Mouse (Mus musculus): Measurements from ENCODE around the gene Nkapl.
"Not testable (repeated sequence)": the region's sequence is repeated elsewhere in the genome, so short reads cannot be mapped to it uniquely, and the experiment has no call there.

Nkapl gene

DNA sequence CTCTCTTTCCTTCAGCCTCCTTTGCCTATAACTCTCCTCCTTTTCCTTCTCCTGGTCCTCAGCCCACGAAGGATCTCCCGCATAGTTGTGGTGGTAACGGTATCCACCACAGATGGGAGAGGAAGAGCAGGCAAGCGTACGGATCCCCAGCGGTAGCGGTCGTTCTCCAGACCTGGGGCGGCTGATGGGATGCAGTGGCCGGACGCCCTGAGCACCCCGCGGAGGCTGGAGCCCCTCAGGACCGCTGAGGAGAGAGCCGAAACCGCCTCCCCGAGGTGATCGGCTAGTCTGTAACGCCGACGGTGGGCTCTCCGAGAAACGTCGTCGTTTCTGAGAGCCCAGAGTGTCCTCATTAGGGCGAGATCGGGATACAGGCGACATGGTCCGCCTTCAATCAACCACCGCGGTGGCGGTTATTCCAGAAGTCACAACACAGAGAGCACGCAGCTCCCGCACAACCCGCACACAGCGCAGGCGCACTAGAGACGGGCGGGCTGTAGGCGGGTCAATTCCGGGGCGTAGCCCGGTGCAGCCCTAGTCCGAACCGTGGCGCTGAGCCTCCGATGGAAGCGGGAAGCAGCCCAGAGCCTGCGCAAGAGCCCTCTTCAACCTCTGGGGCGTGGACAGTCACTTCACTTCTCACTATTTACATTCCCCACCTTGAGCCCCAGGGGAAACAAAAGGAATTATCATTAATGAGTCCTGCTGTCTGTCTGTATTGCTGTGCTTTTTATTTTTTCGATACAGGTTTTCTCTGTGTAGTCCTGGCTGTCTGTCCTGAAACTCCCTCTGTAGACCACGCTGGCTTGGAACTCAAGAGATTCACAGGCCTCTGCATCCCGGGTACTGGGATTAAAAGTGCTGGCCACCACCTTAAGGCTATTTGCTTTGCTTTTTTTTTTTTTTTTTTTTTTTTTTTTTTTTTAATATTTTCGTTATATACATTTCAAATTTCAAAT, at the start of gene Nkapl:
Gene Nkapl (minus strand): TSS at position 449 of the 959 bp plus-strand sequence.
- peak; percentile 73 for DNase-seq

DNA sequence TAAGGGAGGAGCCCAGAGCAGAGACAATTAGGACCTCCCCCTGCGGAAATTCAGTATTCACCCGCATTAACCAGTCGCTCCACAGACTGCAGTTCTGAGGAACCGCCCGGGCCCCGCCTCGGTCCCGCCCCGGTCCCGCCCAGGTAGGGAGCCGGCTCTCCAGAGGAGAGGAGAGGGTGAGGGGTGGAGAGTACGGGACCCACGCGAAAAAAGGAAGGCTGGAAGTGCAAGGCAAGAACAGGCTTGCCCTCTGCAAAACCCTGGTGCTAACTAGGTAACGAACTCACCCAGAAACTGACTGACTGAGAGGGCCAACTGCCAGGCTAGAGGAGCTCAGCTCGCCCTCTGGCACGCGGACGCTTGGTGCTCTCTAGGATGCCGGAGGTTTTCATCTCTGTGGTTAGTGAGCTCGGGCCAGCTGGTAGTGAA, 37.9 kb upstream of the Nkapl start:
- peak; percentile 78 for DNase-seq

DNA sequence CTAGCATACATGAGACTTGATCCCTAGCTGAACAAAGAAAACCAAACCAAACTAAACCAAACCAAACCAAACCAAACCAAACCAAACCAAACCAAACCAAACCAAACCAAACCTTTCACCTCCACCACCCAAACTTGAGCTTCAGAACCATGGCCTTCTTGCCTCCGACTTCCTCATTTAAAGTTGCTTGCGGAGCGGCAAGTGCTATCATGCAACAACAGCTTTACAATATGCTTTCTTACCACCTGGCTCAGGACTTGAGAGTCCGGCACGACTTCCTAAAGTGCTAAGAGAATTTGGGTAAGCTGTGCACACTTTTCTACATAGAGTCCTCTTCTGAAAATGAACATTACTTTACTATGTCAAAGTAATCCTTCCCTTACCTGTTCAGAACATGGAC, 34.0 kb upstream of the Nkapl start:
- DNase-seq, result no peak

DNA sequence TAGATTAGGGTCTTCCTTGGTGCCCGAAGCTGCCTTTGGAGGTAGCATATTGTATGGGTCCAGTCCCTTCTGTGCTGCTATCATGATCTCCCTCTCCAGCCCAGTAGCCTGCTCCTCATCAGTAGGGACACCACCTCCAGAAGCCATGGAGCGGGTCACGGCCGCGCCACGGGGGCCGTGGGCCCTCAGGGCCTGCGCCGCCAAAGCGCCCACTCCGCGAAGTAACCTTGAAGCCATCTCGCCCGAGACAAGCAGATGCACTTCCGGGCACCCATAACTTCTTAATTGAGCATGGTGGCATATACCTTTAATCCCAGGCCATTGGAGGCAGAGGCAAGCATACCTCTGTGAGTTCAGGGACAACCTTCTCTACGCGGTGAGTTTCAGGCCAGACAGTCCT, 32.9 kb upstream of the Nkapl start, which contains the start of gene Gm11273:
Gene Gm11273 (minus strand): TSS at position 237 of the 400 bp plus-strand sequence.
- DNase-seq, result not testable (repeated sequence)

DNA sequence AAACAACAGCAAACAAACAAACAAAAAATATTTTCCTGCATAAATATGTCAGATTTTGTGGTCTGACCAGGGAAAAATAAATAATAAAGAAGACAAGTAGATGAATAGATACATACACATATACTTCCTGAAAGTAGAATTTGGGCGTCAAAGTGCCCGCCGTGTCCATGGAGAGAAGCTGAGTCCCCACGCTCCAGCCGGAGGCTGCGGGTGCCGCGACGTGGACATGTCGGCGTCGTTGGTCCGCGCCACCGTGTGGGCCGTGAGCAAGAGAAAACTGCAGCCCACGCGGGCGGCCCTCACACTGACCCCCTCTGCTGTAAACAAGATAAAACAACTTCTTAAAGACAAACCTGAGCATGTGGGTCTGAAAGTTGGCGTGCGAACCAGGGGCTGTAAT, 26.8 kb upstream of the Nkapl start, which contains the start of gene AK157302:
Gene AK157302 (plus strand): TSS at position 144 of the 400 bp plus-strand sequence.
- DNase-seq, result no peak

DNA sequence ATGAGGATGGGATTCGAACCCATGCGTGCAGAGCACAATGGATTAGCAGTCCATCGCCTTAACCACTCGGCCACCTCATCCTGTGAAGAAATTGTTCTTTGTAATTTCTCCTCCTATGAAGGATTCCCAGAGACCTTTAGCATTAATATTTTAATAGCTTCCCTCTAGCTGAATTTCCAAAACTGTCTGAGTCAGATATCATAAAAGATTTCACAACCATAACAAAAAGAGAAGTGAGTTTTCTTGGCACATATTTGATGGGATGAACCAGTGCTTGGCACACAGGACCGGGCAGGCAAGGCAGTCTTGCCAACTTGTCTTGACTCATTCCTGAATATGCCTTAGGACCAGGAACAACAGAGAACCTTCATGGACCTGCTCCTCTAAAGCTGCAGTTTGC, 24.5 kb upstream of the Nkapl start:
- no peak for DNase-seq

DNA sequence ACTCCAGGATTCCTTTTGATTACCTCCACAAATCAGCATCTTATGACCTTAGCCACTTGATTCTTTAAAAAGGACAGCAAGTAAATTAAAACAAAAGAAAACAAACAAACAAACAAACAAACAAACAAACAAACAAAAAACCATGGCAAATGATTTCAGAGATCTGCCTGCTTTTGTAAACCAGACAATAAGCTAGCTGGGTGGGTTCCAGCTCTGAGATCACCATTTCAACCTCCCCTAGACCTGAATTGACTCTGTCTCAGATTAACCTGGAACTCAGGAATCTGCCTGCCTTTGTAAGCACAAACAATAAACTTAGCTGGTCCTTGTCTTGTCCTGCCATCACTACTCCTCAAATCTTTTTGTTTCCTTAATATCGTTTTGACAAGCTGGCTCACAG, 18.6 kb upstream of the Nkapl start:
- no peak for DNase-seq

DNA sequence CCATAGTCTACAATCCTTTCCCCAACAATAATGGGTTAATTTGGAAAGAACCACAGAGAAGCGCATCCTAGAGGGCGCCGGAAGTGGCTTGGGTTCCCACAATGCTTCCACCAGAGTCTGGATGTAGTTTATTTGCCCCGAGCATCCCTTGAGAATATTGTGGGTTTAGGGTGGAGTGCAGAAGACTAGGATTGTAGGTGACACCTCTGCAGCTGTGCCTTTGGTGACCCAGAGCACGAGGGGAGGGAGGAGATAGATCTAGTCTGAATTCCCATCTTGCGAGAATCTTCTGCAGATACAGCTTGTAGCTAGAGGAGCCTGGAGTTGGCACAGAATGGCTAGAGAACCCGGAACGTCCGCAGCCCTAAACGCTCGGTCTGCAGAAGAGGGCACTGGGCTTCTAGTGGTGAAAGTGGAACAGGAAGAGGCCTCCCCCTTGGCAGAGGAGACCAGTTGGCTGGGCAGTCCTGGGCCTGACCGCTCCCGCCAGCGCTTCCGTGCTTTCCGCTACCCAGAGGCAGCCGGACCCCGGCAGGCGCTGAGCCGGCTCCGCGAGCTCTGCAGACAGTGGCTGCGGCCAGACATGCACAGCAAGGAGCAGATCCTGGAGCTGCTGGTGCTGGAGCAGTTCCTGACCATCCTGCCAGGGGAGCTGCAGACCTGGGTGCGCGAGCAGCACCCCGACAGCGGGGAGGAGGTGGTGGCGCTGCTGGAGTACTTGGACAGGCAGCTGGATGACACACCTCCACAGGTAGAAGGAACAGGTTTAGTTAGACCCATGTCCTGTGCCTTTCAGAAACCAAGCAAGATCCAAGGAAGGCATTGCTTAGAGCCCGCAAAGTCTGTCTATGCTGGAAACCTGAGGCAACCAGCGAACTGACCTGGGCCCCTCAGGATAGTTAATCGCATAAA, 10.7 kb upstream of the Nkapl start, which contains the start of the genes Zkscan4 and Gm10065:
Gene Zkscan4 (plus strand): TSS at position 149 of the 912 bp plus-strand sequence.
Gene Gm10065 (minus strand): TSS at position 683 of the 912 bp plus-strand sequence.
- peak; percentile 51 for DNase-seq

DNA sequence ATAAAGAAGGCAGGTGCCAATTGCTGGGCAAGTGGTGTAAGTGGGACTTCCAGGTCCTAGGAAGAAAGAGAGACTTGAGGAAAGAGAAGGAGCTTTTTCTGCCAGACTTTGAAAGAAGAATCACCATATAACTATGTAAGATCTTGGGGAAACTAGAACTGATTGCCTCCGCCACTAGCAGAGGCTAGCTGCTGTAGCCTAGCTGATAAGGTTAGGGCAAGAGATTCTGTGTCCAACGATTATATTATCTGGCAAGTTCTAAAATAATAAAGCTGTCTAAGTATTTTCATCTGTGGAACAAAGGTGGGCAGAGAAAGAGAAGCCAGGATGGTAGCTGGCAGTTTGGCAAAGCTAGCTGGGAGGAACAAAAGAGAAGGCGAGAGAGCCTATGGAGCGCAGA, 4.1 kb upstream of the Nkapl start:
- DNase-seq, result no peak

DNA sequence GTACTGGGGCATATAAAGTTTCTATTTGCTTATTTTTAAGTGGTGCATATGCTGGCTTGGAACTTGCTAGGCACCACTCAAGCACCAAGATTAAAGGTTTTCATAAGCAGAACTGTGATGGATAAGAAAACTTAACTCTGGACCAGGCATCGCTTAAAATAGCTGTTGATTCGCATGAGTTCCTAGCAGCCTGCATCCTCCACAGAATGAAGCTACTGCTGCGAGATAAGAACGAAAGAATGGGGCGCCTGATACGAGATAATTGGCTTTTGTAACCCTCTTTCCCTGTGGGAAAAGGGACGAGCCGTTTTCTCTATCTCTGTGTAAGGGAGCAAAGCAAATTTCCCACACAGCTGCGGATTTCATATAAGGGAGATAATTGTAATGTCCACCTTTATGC, 788 bp upstream of the Nkapl start:
- no peak for DNase-seq

DNA sequence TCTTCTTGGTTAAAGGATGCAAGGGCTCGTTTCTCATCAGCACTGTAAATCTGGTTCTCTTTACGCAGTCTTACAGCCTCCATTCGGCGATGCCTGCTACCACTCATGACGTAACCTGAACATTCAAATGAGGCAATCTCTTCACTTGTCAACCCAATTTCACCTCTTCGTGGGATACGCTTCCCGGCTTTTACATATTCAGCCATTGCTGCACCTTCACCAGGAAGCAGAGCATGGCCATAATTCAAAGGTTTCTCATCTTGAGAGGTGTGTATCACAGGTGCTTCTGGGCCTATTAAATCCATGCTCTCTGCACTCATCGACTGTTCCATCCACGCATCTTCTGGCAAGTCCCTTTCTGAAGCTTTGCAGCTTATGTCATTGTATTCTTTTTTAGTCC, 973 bp downstream of the Nkapl start:
- no peak for DNase-seq

DNA sequence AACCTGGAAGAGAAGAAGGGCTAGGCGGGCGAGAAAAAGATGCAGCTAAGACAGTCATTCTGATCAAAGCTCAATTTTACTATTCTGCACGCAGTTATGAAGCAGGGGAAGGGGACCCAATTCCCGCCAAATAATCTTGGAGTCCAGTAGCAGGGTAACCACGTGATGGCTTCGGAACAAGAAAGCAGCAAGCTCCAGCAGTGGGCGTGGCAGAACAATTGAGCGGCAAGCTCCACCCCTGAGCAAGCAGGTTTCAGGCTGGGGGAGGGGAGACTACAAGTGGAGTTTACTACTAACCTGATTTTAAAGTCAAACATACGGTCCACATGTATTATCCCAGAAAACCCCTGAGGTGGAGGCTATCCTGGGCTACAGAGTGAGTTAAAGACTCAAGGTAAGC, 5.8 kb downstream of the Nkapl start:
- DNase-seq, result not testable (repeated sequence)

DNA sequence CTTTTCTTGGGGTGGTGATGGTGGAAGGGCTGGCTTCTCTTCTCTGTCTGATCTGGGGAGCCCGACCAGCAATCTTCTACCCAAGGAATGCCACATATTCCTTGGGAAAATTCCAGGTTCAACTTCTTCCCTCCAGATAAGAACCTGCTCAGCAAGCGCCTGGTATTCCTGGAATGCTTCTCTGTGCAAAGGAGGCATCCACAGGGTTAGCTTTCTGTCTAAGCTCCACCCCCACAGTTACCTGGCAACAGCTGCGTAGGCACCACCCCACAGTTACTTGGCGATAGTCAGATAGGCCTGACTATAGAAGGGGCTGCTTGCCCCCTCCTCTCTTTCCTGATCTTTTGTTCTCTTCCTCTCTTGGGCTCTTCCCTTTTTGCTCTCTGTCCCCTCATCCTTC, 12.0 kb downstream of the Nkapl start:
- DNase-seq, result no peak

DNA sequence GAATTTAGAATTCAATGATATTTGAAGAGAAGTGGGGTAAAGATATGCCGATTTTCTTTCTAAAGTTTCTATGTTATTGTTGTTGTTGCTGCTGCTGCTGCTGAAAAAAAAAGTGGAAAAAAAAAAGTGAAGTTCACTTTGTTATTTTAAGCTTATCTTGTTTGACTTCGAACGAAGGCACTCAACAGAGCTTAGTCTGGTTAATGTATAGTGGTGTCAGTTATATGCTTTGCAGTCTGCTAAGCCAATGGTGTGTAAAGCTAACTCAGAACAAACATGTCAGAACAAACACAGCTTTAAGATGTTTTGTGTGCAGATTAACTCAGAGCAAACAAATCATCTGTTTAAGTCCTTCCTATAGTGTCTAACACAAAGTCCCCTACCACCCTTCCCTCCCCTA, 14.2 kb downstream of the Nkapl start:
- no peak for DNase-seq

DNA sequence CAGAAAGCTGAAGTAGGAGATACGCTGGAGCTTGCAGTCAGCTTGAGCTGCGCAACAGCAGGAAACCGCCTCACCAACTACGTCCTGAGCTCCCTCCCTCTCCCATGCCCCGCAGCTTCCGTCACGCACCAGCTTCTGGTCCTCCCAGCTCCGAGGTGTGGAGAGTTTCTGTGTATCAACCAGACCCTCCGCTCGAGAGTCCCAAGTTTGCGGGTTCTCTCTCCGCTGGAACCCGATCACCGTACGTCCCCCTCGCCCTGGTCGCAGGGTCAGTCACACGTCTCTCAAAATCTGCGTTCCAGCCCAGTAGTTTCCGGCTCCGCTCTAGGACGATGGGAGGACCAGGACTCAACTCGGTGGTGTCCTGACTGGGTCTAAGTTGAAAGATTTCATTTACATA, 14.9 kb downstream of the Nkapl start, which contains the start of gene Zscan26:
Gene Zscan26 (minus strand): TSS at position 282 of the 400 bp plus-strand sequence.
- peak; percentile 85 for DNase-seq

DNA sequence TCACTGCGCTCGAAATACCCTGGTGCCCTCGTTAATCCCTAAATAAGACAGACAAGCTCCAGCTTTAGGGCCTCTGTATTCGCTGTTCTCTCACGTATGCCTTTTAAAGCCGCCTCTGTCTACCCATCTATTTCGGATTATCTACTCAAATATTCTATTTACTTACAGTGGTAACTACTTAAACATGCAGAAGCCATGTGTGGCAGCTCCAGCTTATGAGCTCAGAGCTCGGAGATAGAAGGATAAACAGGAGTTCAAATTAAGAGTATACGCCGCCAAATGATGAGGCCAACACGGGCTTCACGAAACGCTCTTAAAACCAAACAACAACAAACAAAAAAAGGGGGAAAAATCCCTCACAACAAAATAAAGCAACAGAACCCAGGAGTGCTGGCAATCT, 15.3 kb downstream of the Nkapl start:
- no peak for DNase-seq

DNA sequence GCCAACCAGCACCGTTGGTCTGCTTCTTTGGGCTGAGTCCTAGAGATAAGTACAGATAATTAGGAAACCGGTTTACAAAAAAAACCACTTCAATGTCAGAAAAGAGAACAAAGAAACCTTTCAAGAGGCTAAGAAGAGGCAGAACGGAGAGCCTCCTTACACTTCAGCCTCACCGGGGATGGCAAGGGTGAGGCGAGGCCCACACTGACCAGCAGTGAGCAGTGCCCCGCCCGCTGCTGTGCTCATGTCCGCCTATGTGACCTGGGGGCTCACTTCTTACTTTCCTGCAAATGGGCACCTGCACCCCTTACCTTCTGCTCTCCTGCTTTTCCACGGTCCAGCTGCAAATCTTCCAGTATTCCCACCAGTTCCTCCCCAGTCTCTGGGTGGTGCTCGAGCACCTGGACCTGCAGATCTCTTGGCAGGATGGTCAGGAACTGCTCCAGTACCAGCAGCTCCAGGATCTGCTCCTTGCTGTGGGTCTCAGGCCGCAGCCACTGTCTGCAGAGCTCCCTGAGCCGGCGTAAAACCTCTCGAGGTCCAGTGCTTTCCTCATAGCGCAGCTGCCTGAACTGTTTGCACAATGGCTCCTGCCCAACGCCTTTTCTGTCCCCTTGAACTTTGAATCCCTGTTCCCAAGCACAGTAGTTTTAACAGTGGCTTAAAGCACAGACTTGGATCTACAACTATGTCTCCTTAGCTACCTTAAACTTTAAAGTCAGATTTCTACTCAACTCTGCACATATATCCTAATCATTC, 20.3 kb downstream of the Nkapl start:
- DNase-seq, result no peak

DNA sequence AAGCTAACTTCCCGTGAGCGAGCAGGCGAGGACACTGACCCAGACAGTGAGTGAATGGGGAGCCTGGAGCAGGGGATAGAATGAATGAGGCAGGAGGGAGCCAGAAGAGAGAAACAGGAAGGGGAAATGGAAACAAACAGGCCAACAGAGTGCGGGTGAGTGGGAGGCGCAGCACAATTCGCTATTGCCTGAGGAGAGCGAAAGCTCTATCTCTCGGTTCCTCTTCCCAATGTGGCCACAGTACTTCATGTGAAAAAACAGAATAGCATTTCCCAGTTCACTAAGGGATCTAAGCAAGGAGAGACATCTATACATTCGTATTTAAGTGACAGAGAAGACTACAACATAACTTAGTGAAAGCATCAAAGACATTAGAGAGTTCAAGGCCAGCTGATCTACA, 21.5 kb downstream of the Nkapl start:
- no peak for DNase-seq

DNA sequence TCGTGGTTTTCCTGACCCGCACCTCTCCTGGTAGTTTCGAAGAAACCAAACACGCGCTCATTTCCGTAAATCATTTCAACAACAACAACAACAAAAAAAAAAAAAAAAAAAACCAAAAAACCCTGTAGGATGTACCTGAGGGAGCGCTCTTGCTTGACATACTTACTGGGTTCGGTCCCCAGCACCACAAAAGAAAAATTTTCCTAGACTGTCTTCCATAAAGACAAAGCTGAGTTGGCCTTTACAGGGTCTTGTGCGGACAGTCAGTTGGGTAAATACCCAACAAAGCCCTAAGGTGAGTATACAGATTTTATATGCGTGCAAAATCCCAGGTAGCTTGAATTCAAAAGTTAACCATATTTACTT, 27.1 kb downstream of the Nkapl start:
- DNase-seq, result no peak

DNA sequence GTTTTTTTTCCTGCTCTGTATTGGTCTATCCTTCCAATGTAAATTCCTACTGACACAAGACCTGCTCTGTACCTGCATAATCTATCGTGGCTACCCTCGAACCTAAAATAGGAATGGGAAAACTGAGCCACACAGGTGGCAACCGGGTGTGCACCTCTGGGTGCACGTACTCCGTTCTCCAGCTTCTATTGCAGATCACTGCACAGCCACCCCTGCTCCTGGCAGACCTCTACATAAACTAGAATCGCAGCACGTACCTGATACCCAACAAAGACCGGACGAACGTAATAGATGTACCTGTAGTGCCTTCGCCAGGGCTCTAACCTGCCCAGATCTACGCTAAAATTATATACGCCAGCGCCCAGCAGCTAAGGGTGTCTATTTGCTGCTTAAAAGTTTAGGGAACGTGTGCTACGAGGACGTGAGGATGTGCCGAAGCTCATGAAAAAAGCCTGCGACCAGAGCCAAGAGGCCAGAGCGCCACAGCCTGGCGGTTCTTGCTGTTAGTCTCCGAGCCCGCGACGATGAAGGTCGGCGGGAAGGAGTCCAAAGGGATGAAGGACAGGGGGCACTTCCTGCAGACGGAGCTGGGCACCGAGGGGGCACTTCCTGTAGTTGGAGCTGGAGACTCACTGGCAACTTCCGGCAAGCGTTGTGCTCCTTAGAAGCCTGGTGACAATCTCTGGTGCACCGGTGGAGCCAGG, 27.7 kb downstream of the Nkapl start, which contains the start of gene Pgbd1:
Gene Pgbd1 (minus strand): TSS at position 556 of the 704 bp plus-strand sequence.
- DNase-seq, result peak; percentile 72

DNA sequence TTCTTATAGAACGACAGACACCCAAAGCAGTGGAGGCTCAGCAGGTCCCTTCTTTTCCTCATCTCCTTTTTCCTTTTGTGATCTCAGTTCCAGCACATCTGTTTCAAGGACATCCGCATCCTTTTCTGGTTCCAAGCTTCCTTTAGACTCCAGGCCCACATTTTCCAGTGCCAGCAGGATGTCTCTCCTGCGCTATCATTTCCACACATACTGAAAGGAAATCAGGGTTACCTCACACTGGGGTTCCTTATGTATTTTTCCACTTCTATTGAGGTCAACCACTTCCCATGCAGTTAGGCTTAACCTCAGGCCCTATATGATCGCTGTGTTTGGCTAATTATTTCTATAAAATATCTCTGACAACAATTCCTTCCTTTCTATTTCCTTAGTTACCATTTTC, 32.8 kb downstream of the Nkapl start:
- DNase-seq, result no peak

DNA sequence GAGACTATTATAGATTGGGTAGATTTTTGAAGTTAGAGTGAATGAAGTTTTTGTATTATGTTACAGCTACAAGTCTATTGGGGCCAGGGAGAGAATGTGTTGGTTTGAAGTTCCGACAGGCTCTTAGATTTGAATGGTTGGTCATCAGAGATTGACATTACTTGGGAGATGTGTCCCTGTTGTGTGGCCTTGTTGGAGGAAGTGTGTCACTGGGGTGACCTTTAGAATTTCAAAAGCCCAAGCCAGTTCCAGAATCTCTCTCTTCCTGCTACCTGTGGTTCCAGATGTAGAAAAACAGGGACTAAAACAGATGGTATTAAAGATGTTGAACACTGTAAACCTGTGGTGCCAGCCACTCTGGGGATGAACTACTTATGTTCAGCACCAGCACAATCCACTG, 40.7 kb downstream of the Nkapl start:
- no peak for DNase-seq
